Mouse (Mus musculus): Measurements from ENCODE around the gene Eif2ak3.

DNA sequence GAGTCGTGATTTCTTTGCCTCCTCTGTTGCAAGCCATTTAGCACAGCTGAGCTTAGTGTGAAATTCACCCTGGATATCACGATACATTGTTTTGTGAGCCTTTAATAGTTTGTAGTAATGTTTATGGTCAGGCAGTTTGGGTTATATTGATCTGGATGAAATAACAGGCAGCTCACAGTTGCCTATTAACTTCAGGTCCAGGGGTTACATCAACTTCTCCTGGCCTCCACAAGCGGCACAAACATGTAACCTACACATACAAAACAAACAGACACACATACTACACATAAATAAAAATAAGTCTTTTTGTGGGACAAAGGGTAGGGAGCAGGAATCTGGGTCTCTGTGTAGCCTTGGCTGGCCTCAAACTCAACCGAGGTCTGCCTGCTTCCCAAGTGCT, 9.1 kb downstream of the Eif2ak3 start:
- TF ChIP-seq POLR2A (IDR thresholded peaks at IDR 0.05; ENCODE audit: control insufficient read depth, extremely low read depth, insufficient read depth, low read length, poor library complexity): no peak
- TF ChIP-seq CTCF (IDR thresholded peaks at IDR 0.05; ENCODE audit: borderline replicate concordance, control insufficient read depth, extremely low read depth, insufficient read depth, low read length, poor library complexity): no peak

Data from thymus, adult 2 months (tissue).